Mouse (Mus musculus) thymus, adult 2 months (tissue): Measurements from ENCODE around the gene Gm21693.
"Not testable (repeated sequence)": the region's sequence is repeated elsewhere in the genome, so short reads cannot be mapped to it uniquely, and the experiment has no call there.

Source experiments
- CTCF ChIP-seq: fragments of 200-500 bp; IDR thresholded peaks from 2 replicates; pipeline ENCODE4 v1.5.1; 2012; ENCODE audit warnings: mild to moderate bottlenecking, control low read depth, low read length, moderate library complexity, borderline replicate concordance; ENCODE audit not compliant: control insufficient read depth, poor library complexity, insufficient read depth; ENCODE audit errors: extremely low read depth
- POLR2A ChIP-seq: fragments of 200-500 bp; IDR thresholded peaks from 2 replicates; pipeline ENCODE4 v1.6.1; 2012; ENCODE audit warnings: mild to moderate bottlenecking, low read length, control low read depth, moderate library complexity; ENCODE audit not compliant: control insufficient read depth, poor library complexity, insufficient read depth; ENCODE audit errors: extremely low read depth

- not testable (repeated sequence) for TF ChIP-seq CTCF, POLR2A
Measured at GRCm38 (mm10) chrY:3340661-3341060, 4.5 kb downstream of the Gm21693 start.
